Mouse (Mus musculus): ENCODE results near the gene Cd48.

DNA sequence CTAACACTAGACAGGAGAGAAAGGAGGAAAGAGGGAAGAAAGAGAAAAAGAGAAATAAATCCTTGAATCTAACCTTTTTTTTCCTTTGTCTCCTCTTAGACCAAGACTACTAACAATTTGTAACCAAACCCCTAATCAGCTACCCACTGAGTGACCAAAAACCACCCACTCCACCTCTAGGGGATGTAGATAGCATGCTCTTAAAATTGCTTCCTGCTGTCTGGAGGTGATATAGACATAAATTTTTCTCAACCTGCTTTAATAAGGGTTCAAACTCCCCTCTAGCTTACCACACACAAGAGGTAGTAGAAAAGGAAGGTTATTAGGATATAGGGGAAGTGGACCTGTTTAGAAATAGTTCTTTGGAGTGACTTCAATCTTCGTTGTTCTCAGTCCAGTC is 14.6 kb upstream of the Cd48 start:
- TF ChIP-seq POLR2A (IDR thresholded peaks at IDR 0.05; ENCODE audit: insufficient read depth, low read depth, low read length) (no peak), CTCF (IDR thresholded peaks at IDR 0.05; ENCODE audit: insufficient read depth, low read depth, low read length) (no peak)

All from olfactory bulb, adult 2 months (tissue).